Mouse (Mus musculus): ENCODE data around the gene Mettl21a. TPM values are rescaled to one million over a fixed set of nuclear protein-coding genes. Genes with fewer than 3 reads are reported as not detected.

Gene Mettl21a
- polyA plus RNA-seq, 1 experiment from 2014 or later = 17.9 TPM

Other genes starting within 250 kb of the Mettl21a start
- 58.2 and 63.0 TPM in 2 replicates for gene Creb1, start 84.6 kb downstream of the Mettl21a start, polyA plus RNA-seq (2014; fragmentation: Nextera tagmentation; extraction: Ambion mirVana)
- 11.2 and 11.6 TPM in 2 replicates for gene Ccnyl1, start 73.2 kb upstream of the Mettl21a start, polyA plus RNA-seq (2014; fragmentation: Nextera tagmentation; extraction: Ambion mirVana)
- gene Fzd5, start 120.5 kb upstream of the Mettl21a start, polyA plus RNA-seq (2014; fragmentation: Nextera tagmentation; extraction: Ambion mirVana) = 0.37 and 0.49 TPM in 2 replicates

All from neural tube, embryonic 11.5 days (tissue).